Mouse (Mus musculus): Measurements from ENCODE around the gene Rapgef3. TPM values are rescaled to one million over a fixed set of nuclear protein-coding genes. Genes with fewer than 3 reads are reported as not detected.
A peak's percentile ranks its signal among the peaks of the same experiment; 100 is the strongest.

Gene Rapgef3
- polyA plus RNA-seq, 1 experiment from 2014 or later = 2.1 TPM

GRCm38 (mm10) chr15:97787799-97788667 is 20.3 kb upstream of the Rapgef3 start:
- Histone ChIP-seq H3K4me2 (ENCODE audit: low read depth, low read length) (peak overlapping the region; percentile 74), H3K27me3 (ENCODE audit: control insufficient read depth, insufficient read depth, low read depth, low read length) (no peaks in the 10 kb centered on the region), H3K4me1 (ENCODE audit: control insufficient read depth, low read depth, low read length) (peaks cover 42% of the 10 kb centered on the region), H3K9ac (ENCODE audit: low read depth, low read length) (peak overlapping the region; percentile 72), H3K27ac (ENCODE audit: low read length) (peak overlapping the region; percentile 99), H3K36me3 (ENCODE audit: control insufficient read depth, insufficient read depth) (peaks cover 6% of the 10 kb centered on the region; the same call in 1 of the 2 replicates), H3K9me3 (replicated peaks; ENCODE audit: control insufficient read depth, low read length) (no peaks in the 10 kb centered on the region), H3K4me3 (ENCODE audit: low read depth, low read length) (peak overlapping the region; percentile 90)
- no peak for ATAC-seq (ENCODE audit: low read depth)
- 51% methylated on average over 19 of the region's 19 CpGs for WGBS (ENCODE audit: insufficient replicate concordance)

DNA sequence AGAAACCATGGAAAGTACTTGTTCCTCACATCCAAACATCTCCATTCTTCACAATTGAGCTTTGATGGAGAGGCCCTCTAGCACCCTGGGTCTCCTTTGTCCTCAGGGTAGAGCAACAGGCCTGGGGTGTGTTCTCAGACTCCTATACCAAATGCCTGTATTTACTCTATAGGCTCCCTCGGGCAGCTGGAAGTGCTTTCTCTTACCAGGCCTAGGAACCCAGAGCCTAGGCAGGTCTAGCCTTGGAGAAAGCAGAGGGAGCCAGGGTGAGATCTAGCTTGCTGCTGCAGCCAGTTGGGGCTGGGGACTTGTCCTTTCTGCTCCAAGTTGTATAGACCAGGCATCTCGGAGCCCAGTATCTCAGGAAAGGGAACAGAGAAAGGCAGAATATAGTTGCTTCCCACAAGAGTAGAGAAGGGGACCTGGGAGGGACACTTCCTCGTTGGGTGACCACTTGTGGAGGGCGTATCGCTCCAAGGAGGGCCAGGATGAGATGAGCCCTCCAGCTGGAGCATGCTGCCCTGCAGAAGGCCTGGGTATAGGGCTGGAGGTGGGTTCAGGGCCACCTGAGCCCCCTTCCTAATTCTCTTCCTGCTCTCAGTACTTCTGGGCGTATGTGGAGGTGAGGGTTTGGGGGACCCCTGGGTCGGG is 19.5 kb upstream of the Rapgef3 start:
- peaks cover 4% of the 10 kb centered on the region for H3K27me3 ChIP-seq (ENCODE audit: control insufficient read depth, insufficient read depth, low read depth, low read length)
- H3K4me2 ChIP-seq (ENCODE audit: low read depth, low read length) = peak overlapping the region; percentile 74
- H3K4me3 ChIP-seq (ENCODE audit: low read depth, low read length) = peak overlapping the region; percentile 90
- ATAC-seq (ENCODE audit: low read depth) = no peak
- peaks cover 6% of the 10 kb centered on the region; the same call in 1 of the 2 replicates for H3K36me3 ChIP-seq (ENCODE audit: control insufficient read depth, insufficient read depth)
- H3K9me3 ChIP-seq (replicated peaks; ENCODE audit: control insufficient read depth, low read length) = no peaks in the 10 kb centered on the region
- peak overlapping the region; percentile 99 for H3K27ac ChIP-seq (ENCODE audit: low read length)
- H3K4me1 ChIP-seq (ENCODE audit: control insufficient read depth, low read depth, low read length) = peaks cover 49% of the 10 kb centered on the region
- 49% methylated on average over 7 of the region's 7 CpGs for WGBS (ENCODE audit: insufficient replicate concordance)
- H3K9ac ChIP-seq (ENCODE audit: low read depth, low read length) = peak overlapping the region; percentile 72

GRCm38 (mm10) chr15:97786412-97787112 is 18.8 kb upstream of the Rapgef3 start:
- Histone ChIP-seq H3K4me3 (ENCODE audit: low read depth, low read length) (peak overlapping the region; percentile 90), H3K9me3 (replicated peaks; ENCODE audit: control insufficient read depth, low read length) (no peaks in the 10 kb centered on the region), H3K4me1 (ENCODE audit: control insufficient read depth, low read depth, low read length) (peaks cover 50% of the 10 kb centered on the region), H3K27ac (ENCODE audit: low read length) (peak overlapping the region; percentile 99), H3K27me3 (ENCODE audit: control insufficient read depth, insufficient read depth, low read depth, low read length) (peaks cover 11% of the 10 kb centered on the region), H3K36me3 (ENCODE audit: control insufficient read depth, insufficient read depth) (peaks cover under 1% of the 10 kb centered on the region; the same call in 1 of the 2 replicates), H3K9ac (ENCODE audit: low read depth, low read length) (peak overlapping the region; percentile 72), H3K4me2 (ENCODE audit: low read depth, low read length) (peak overlapping the region; percentile 74)
- 14% methylated on average over 10 of the region's 10 CpGs for WGBS (ENCODE audit: insufficient replicate concordance)
- ATAC-seq (ENCODE audit: low read depth) = peak; percentile 2; the same call in 1 of the 2 replicates

GRCm38 (mm10) chr15:97785731-97786411 is 18.1 kb upstream of the Rapgef3 start:
- Histone ChIP-seq H3K27me3 (ENCODE audit: control insufficient read depth, insufficient read depth, low read depth, low read length) (peaks cover 11% of the 10 kb centered on the region), H3K27ac (ENCODE audit: low read length) (peak overlapping the region; percentile 99), H3K4me3 (ENCODE audit: low read depth, low read length) (peak overlapping the region; percentile 90), H3K9me3 (replicated peaks; ENCODE audit: control insufficient read depth, low read length) (no peaks in the 10 kb centered on the region), H3K9ac (ENCODE audit: low read depth, low read length) (peak overlapping the region; percentile 97), H3K4me2 (ENCODE audit: low read depth, low read length) (peak overlapping the region; percentile 74), H3K4me1 (ENCODE audit: control insufficient read depth, low read depth, low read length) (peaks cover 50% of the 10 kb centered on the region), H3K36me3 (ENCODE audit: control insufficient read depth, insufficient read depth) (no peaks in the 10 kb centered on the region; the same call in 1 of the 2 replicates)
- peak; percentile 75 for ATAC-seq (ENCODE audit: low read depth)
- 30% methylated on average over 9 of the region's 9 CpGs for WGBS (ENCODE audit: insufficient replicate concordance)

GRCm38 (mm10) chr15:97784561-97785161 is 16.9 kb upstream of the Rapgef3 start:
- Histone ChIP-seq H3K9me3 (replicated peaks; ENCODE audit: control insufficient read depth, low read length) (no peaks in the 10 kb centered on the region), H3K36me3 (ENCODE audit: control insufficient read depth, insufficient read depth) (no peaks in the 10 kb centered on the region; the same call in 1 of the 2 replicates), H3K4me2 (ENCODE audit: low read depth, low read length) (peak overlapping the region; percentile 74), H3K9ac (ENCODE audit: low read depth, low read length) (peak overlapping the region; percentile 97), H3K27ac (ENCODE audit: low read length) (peak overlapping the region; percentile 99), H3K27me3 (ENCODE audit: control insufficient read depth, insufficient read depth, low read depth, low read length) (peaks cover 11% of the 10 kb centered on the region), H3K4me1 (ENCODE audit: control insufficient read depth, low read depth, low read length) (peaks cover 49% of the 10 kb centered on the region), H3K4me3 (ENCODE audit: low read depth, low read length) (peak overlapping the region; percentile 90)
- peak; percentile 52 for ATAC-seq (ENCODE audit: low read depth)
- whole genome bisulfite sequencing (ENCODE audit: insufficient replicate concordance) = 5% methylated on average over 44 of the region's 45 CpGs

DNA sequence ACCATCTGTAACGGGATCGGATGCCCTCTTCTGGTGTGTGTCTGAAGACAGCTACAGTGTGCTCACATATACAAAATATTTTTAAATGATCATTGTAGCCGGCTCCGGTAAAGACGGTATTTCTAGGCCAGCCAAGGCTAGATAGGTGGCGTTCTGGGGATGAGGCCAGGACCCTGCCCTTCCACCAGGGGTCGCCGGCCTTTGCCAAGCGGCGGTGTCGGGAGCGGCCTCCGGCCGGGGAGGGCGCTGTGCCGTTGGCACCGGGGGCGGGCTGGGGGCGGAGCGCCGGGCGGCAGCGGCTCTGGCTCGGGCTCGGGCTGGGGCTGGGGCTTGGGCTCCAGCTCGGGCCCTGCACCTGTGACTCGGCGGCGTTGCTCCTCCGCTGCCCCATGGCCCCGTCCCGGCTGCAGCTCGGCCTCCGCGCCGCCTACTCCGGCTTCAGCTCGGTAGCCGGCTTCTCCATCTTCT is 16.4 kb upstream of the Rapgef3 start:
- peak; percentile 81 for ATAC-seq (ENCODE audit: low read depth)
- Histone ChIP-seq H3K4me1 (ENCODE audit: control insufficient read depth, low read depth, low read length) (peaks cover 45% of the 10 kb centered on the region), H3K36me3 (ENCODE audit: control insufficient read depth, insufficient read depth) (no peaks in the 10 kb centered on the region)

DNA sequence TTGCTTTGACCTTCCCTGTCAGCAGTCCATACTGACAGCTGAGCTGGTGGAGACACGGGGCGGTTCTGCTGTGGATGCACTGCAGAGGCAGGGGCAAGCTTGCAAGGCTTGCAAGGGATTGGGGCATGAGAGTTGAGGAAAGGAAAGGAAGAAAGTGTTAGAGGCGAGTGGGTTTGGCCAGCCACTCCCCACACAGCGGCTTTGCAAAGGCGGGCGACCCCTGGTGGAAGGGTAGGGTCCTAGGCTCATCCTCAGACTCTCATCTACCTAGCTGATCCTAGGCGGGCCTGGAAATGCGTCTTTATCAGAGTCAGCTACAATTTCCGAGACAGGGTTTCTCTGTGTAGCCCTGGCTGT is 15.0 kb upstream of the Rapgef3 start:
- Histone ChIP-seq H3K4me2 (ENCODE audit: low read depth, low read length) (peak overlapping the region; percentile 44), H3K4me3 (ENCODE audit: low read depth, low read length) (peak overlapping the region; percentile 33; the same call in 1 of the 2 replicates), H3K27me3 (ENCODE audit: control insufficient read depth, insufficient read depth, low read depth, low read length) (peaks cover 11% of the 10 kb centered on the region), H3K4me1 (ENCODE audit: control insufficient read depth, low read depth, low read length) (peaks cover 34% of the 10 kb centered on the region), H3K9ac (ENCODE audit: low read depth, low read length) (no peak overlapping the region), H3K9me3 (replicated peaks; ENCODE audit: control insufficient read depth, low read length) (no peaks in the 10 kb centered on the region), H3K27ac (ENCODE audit: low read length) (no peak overlapping the region), H3K36me3 (ENCODE audit: control insufficient read depth, insufficient read depth) (no peaks in the 10 kb centered on the region)
- no peak for ATAC-seq (ENCODE audit: low read depth)
- 2% methylated on average over 9 of the region's 9 CpGs for WGBS (ENCODE audit: insufficient replicate concordance)

More for the DNA sequence above, 16.4 kb upstream of the Rapgef3 start:
- 2% methylated on average over 39 of the region's 39 CpGs for WGBS (ENCODE audit: insufficient replicate concordance)
- Histone ChIP-seq H3K27me3 (ENCODE audit: control insufficient read depth, insufficient read depth, low read depth, low read length) (peaks cover 11% of the 10 kb centered on the region), H3K4me2 (ENCODE audit: low read depth, low read length) (peak overlapping the region; percentile 74), H3K9me3 (replicated peaks; ENCODE audit: control insufficient read depth, low read length) (no peaks in the 10 kb centered on the region), H3K9ac (ENCODE audit: low read depth, low read length) (peak overlapping the region; percentile 97), H3K4me3 (ENCODE audit: low read depth, low read length) (peak overlapping the region; percentile 90), H3K27ac (ENCODE audit: low read length) (peak overlapping the region; percentile 99)

Measured in liver, embryonic 16.5 days (tissue).